Mouse (Mus musculus): ENCODE results near the gene Nifk. TPM values are rescaled to one million over a fixed set of nuclear protein-coding genes. Genes with fewer than 3 reads are reported as not detected.

Gene Nifk
- 10 to 100 TPM; 16.4 to 17.8 TPM for total RNA-seq (2021)
- long read RNA-seq, experiment 1, transcript Nifk-201 (7 exons, 1,889 nt): major isoform, 17 of 27 reads
- long read RNA-seq, experiment 1, partial matches to known transcripts: 8 of 27 reads
- long read RNA-seq, experiment 1, other reads (novel, unspliced or antisense): 1 of 27 reads
- long read RNA-seq, experiment 2, transcript Nifk-201 (7 exons, 1,889 nt): major isoform, 21 of 26 reads
- long read RNA-seq, experiment 2, partial matches to known transcripts: 3 of 26 reads
- long read RNA-seq, experiment 2, other reads (novel, unspliced or antisense): 2 of 26 reads

- intact Hi-C loops (cut with DNase I): loop anchor here (5.0 kb wide), 3 partner anchors 66 to 176 kb away; partner anchors contain the start of gene Clasp1
These were observed at the start of gene Nifk for GRCm38 (mm10) chr1:118321661-118322201. TSS of gene Nifk (plus strand) at chr1:118321839.

DNA sequence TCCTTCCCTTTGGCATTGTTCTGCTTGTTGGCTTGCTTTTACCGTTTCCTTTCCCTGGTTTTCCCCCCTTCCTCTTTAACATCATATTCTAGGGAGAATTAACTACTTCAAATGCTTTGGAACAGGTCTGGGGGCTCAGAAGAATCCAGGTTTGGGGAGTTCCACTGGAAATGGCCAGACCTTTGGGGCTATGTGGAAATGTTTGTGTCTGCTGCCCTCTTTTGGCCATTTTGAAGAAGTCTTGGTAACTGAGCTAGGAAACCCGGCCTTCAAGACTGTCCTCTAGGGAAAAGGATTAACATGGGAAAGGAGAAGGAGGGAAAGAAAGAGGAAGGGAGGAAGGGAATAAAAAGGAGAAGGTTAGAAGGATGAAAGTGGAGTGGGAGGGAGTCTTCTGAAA is 46.5 kb upstream of the Nifk start:
- DNase-seq: no peak
- intact Hi-C loops (cut with DNase I): no loop called here

More at GRCm38 (mm10) chr1:118321661-118322201, at the start of gene Nifk:
- DNase-seq: peak; percentile 84 to 86

DNA sequence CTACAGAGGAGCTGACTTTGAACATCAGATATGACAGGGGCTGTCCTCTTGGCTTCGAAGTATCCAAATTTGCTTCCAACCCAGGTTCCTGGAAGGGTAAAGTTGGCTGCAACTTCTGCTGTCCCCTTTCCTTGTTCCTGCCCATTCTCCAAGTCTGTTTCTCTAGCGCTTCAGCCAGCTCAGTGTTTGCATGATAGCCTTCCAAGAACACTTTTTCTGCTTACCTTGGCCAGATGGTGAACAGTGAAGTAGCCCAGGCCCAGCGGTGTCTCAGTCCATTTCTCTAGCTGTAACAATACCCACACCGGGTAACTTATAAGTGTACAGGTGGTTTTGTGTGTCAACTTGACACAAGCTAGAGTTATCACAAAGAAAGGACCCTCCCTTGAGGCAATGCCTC is 29.3 kb upstream of the Nifk start:
- no peak for DNase-seq
- intact Hi-C loops (cut with DNase I): no loop called here

DNA sequence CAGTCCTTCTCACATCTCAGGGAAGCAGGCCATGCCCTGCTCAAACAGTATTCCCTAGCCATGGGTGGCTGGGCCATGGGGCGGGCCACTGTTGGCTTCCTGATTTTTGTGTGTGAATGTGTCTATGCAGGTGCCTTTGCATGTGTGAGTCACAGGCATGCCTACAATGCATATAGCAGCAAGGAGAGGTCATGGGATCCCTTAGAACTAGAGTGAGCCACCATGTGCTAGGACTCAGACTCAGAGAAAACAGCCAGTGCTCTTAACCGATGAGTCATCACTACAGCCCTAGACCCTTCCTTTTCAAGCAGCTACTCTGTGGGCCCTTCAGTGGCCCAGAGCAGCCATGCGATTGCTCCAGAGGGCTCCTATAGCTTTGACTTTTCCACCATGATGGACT is 27.4 kb upstream of the Nifk start:
- DNase-seq: no peak

DNA sequence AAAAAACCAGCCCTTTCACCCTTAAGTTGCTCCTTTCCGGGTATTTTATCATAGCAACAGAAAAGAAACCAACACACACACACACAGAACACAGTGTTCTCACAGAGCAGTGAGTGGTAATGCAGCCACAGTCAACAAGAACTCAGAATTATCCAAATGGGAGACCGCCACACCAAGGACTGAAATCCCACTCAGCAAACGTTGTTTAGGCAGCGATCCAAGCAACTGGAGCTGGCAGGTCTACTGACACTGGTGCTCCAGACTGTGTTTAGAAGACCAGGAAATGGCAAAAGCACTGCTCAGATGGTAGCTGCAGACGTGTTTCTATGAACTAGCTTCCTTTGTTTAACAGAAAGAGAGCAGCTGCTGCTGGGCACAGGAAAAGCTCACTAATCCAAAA is 26.8 kb upstream of the Nifk start:
- DNase-seq: no peak
- intact Hi-C loops (cut with DNase I): no loop called here

More for the DNA sequence above, 27.4 kb upstream of the Nifk start:
- intact Hi-C loops (cut with DNase I): no loop called here

DNA sequence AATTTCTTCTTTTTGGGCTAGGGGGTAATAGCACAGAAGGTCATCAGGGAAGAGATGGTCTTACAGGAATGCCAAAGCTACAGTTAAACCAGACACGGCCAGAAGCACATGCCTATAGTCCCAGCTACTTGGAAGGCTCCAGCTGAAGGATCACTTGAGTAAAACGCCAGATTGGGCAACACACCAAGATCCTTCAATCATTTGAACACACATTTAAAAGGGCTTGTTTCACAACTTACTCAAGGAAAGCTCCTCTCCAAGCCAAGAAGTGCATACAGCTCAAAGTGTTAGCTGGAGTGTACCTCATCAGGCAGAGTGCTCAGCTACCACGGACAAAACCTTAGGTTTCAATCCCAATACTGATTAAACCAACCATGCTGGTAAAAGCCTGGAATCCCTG is 25.0 kb upstream of the Nifk start:
- intact Hi-C loops (cut with DNase I): no loop called here
- no peak for DNase-seq

- DNase-seq: no peak
- intact Hi-C loops (cut with DNase I): no loop called here
These were observed 23.9 kb upstream of the Nifk start for GRCm38 (mm10) chr1:118297719-118298118.

DNA sequence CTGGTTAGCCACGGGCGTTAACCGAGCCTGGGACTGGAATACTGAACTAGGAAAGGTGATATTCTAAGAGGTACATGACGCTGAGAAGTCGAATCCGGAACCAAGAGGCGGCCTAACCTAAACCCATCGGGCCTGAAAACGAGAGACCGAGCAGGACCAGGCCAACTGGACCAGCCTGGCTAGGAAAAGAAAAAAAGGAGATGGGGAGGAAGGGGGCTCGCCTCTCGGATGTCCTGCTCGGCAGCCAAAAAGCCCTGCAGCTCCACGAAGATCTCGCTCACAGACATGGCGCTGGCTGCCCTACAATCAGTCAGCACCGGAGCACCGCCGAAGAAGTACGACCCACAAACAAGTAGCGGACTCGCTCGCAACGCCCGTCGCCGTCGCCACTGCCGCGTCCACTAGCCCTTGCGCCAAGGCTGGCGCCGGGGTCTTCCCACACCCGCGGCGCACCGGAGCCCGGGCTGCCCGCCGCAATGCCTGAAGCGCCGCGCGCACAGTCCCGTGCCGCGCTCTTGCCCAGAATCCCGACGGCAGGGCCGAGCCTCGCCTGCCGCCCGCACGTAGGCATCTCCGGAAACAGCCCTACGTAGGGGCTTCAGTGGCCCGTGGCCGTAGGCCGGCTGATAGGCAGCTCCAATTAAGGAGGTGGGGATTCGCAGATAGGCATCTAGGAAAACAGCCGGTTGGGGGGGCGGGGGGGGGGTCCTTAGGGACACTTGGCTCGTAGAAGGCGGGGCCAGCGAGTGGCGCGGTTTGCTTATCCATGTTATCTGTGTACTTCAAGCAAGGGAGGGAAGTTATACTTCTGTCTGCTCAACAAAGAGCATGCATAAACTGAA is 10.6 kb upstream of the Nifk start:
- peak; percentile 77 to 91 for DNase-seq
- intact Hi-C loops (cut with DNase I): loop anchor here (2.0 to 10.0 kb wide), 2 partner anchors 78 to 444 kb away; partner anchors contain the start of gene Clasp1

DNA sequence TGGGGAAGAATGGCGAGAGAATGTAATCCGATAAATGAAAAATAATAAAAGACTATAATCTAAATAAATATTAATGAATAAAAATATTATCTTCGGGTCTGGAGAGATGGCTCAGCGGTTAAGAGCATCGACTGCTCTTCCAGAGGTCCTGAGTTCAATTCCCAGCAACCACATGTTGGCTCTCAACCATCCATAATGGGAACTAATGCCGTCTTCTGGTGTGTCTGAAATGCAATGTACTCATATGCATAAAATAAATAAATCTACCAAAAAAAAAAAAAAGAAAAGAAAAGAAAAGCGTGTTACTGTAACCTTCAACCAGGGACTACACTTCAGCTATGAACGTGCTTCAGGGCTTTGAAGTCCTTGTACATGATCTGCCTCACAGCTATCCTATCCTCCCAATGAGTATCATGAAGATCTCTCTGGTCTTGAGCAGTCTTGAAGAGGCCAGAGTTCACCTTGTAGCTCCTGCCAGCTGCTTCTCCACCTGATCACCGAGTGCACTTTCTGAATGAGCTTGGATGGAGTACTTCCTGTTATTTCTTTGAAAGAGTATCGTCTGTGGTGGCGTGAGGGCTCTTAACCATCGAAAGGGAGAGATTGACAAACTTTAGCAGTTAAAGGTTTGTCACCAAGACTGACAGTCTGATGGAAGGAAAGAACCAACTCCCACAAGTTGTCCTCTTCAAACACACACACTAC is 9.9 kb upstream of the Nifk start, which contains the start of gene Tsn:
Gene Tsn, minus strand, starts transcription at position 118 of the 705 bp plus-strand sequence.
- DNase-seq: no peak
- intact Hi-C loops (cut with DNase I): loop anchor here (2.0 to 10.0 kb wide), 2 partner anchors 77 to 443 kb away; partner anchors contain the start of gene Clasp1

DNA sequence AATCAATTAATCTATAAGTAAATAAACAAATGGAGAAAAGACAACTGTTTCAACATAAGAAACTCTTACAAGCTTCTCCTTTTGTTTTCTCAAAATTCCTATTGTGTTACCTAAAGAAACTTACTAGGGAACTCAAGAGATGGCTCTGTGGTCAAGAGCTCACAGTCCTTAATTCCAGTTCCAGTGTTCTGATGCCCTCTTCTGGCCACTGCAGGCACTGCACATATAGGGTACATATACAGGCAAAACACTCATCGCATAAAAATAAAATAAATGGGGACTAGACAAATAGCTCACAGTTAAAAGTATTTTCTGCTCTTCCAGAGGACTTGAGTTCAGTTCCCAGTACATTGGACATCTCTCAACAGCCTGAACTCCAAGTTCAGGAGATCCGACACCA is 943 bp upstream of the Nifk start:
- intact Hi-C loops (cut with DNase I): loop anchor here (5.0 kb wide), 3 partner anchors 67 to 177 kb away; partner anchors contain the start of gene Clasp1
- DNase-seq: no peak

- intact Hi-C loops (cut with DNase I): loop anchor here (5.0 kb wide), 1 partner anchor 122 kb away; no protein-coding TSS in a partner anchor
These were observed 13.4 kb downstream of the Nifk start for GRCm38 (mm10) chr1:118334749-118335713.

GRCm38 (mm10) chr1:118335847-118336246 is 14.2 kb downstream of the Nifk start:
- intact Hi-C loops (cut with DNase I): loop anchor here (5.0 kb wide), 1 partner anchor 121 kb away; no protein-coding TSS in a partner anchor
- DNase-seq: no peak

More at GRCm38 (mm10) chr1:118334749-118335713, 13.4 kb downstream of the Nifk start:
- no peak for DNase-seq

GRCm38 (mm10) chr1:118337921-118338320 is 16.3 kb downstream of the Nifk start:
- DNase-seq: no peak
- intact Hi-C loops (cut with DNase I): loop anchor here (5.0 kb wide), 1 partner anchor 119 kb away; no protein-coding TSS in a partner anchor

DNA sequence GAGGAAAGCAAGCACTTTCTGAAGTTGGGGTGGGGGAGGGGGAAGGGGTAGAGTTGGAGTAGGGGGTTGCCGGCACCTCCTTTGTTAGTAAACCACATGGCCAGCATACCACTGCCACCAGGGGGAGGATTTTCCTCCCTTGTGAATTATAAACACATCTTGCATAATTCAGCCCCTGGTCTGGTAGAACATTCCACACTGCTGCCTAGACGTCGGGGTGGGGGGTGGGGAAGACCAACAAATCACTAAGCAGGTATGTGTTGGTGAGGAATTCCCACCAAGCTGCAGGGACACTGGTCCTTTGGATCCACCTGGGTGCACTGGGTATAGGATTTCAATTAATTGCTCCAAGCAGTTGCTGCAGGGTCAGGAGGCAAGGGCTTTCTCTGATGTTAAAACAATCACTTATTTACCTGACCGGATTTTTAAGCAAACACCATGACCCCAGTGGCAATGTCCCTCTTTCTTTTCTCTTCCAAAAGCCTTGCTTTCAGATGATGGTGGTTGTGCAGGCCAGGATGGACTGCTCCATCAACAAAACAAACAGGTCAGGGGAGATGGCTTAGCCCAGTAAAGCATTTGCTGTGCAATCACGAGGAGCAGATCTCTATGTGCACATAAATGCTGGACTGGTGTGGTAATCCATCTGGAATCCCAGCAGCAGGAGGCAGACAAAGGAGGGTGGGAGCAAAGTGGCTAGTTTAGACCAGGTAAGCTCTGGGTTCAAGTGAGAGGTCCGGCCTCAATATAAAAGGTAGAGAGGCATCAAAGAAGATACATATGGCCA is 22.2 kb downstream of the Nifk start:
- DNase-seq: no peak
- intact Hi-C loops (cut with DNase I): loop anchor here (5.0 kb wide), 1 partner anchor 38 kb away; no protein-coding TSS in a partner anchor

GRCm38 (mm10) chr1:118349922-118350321 is 28.3 kb downstream of the Nifk start:
- no peak for DNase-seq
- intact Hi-C loops (cut with DNase I): no loop called here

DNA sequence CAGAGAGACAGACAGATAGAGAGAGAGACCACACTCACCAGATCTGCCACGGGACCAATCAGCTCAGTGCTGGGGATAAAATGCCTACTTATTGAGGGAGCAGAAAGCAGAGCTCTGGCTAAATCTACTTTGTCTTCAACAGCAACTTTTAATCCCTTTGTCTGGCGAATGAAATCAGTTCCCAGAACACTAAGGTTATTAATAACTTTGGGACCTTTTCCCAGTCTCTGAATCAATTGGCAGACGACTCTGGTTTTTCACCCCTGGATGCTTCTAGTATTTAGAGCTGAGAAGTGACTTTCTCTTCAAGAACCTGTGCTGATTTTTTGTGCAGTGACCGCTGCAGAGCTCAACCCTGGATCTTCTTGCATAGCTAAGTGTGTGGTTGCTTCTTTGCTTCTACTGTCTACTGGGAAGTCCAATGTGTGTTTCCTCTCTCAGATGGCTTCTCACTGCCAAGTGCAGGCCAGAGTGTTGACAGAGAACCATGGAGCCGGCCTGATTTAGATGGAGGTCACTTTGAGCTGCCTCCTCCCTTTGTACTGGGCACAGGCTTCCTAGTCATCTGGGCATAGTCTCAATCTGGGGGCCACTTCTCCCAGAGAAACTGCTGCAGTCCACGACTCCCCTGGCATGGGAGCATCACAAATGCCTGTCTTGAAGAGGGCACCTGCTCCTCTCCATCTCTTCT is 37.6 kb downstream of the Nifk start:
- peak in 1 of 2 experiments; percentile 14 for DNase-seq

DNA sequence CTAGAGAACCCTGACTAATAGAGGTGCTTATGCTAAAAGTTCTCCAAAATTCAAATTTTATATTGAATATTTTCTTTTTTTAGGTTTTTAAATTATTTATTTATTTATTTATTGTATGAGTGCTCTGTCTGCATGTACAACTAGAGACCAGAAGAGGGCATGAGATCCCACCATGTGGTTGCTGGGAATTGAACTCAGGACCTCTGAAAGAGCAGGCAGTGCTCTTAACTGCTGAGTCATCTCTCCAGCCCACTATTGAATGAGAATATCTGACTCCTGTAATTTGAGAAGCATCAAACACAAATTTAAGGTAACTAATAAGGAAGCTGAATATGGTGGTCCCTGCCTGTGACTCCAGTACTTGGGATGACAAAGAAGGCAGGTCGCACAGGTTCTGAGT is 46.3 kb downstream of the Nifk start:
- intact Hi-C loops (cut with DNase I): loop anchor here (5.0 kb wide), 1 partner anchor 109 kb away; no protein-coding TSS in a partner anchor
- no peak for DNase-seq

More for the DNA sequence above, 37.6 kb downstream of the Nifk start:
- intact Hi-C loops (cut with DNase I): no loop called here
